Mouse (Mus musculus) CH12.LX (cell line): ENCODE measurements at regions not wholly inside any gene's neighbourhood (a gene's known extent, or its start where the extent isn't known, plus 50 kb on each side); places are given as distances from the start of the nearest gene placed in this dataset.

Experiments used
- DNase-seq: peaks from one replicate; pipeline ENCODE4 v3.0.0-alpha.2; 2013; ENCODE audit errors: extremely low read depth
- H3K27ac ChIP-seq: 2 replicates; pipeline ENCODE4 v1.5.1; 2012; ENCODE audit warnings: low read depth, mild to moderate bottlenecking, control low read depth, moderate library complexity; ENCODE audit not compliant: insufficient read depth
- H3K27me3 ChIP-seq: replicated peaks from 2 replicates; pipeline ENCODE3; 2012; ENCODE audit warnings: inconsistent platforms
- H3K36me3 ChIP-seq, 2 experiments: replicated peaks in 1 of 2; 2 replicates each; pipeline versions ENCODE3 to v1.6.1; 2012; ENCODE audit warnings: inconsistent platforms in 1 of 2, low read length in 1 of 2, mild to moderate bottlenecking in 1 of 2, mixed read lengths in 1 of 2, moderate library complexity in 1 of 2; ENCODE audit not compliant: control insufficient read depth in 1 of 2, insufficient read depth in 1 of 2
- H3K4me1 ChIP-seq, 2 experiments: 2 replicates each; pipeline ENCODE4 v1.6.1; 2012; ENCODE audit warnings: inconsistent platforms in 1 of 2, moderate library complexity in 1 of 2; ENCODE audit not compliant: insufficient read depth in 2 of 2, control insufficient read depth in 1 of 2
- H3K4me2 ChIP-seq: 2 replicates; pipeline ENCODE4 v1.6.1; 2012; ENCODE audit warnings: low read depth, mild to moderate bottlenecking, control low read depth; ENCODE audit not compliant: poor library complexity, insufficient read depth, severe bottlenecking
- H3K4me3 ChIP-seq, 3 experiments: fragments of 150-350 bp in 1 of 3; sonication (generic) in 1 of 3; replicated peaks in 1 of 3; 2 replicates each; pipeline versions ENCODE3 to v1.5.1; 2011 to 2012; ENCODE audit warnings: low read depth in 2 of 3, low read length in 2 of 3, mild to moderate bottlenecking in 2 of 3, moderate library complexity in 2 of 3, control low read depth in 1 of 3, improper control_type of control experiment in 1 of 3, inconsistent platforms in 1 of 3, mixed read lengths in 1 of 3; ENCODE audit not compliant: poor library complexity in 1 of 3
- H3K79me2 ChIP-seq: replicated peaks from 2 replicates; pipeline ENCODE4 v1.6.1; 2012; ENCODE audit warnings: mild to moderate bottlenecking, moderate library complexity; ENCODE audit not compliant: control insufficient read depth, poor library complexity, insufficient read depth, severe bottlenecking; ENCODE audit errors: extremely low read depth
- H3K9ac ChIP-seq: 2 replicates; pipeline ENCODE4 v1.6.1; 2012; ENCODE audit warnings: low read depth, mild to moderate bottlenecking, control low read depth, moderate library complexity; ENCODE audit not compliant: insufficient read depth
- H3K9me3 ChIP-seq: replicated peaks from 2 replicates; pipeline ENCODE3; 2012; ENCODE audit warnings: low read length, inconsistent platforms, mixed read lengths
- CHD2 ChIP-seq: IDR thresholded peaks from 2 replicates; pipeline ENCODE4 v1.6.1; 2011; ENCODE audit warnings: low read length, improper control_type of control experiment
- E2F4 ChIP-seq: IDR thresholded peaks from 2 replicates; pipeline ENCODE4 v1.6.1; 2011; ENCODE audit warnings: low read depth, low read length, improper control_type of control experiment; ENCODE audit not compliant: insufficient replicate concordance
- ELF1 ChIP-seq: IDR thresholded peaks from 2 replicates; pipeline ENCODE4 v1.6.1; 2014; ENCODE audit warnings: low read depth, mild to moderate bottlenecking, inconsistent platforms, low read length, improper control_type of control experiment
- EP300 ChIP-seq: IDR thresholded peaks from 2 replicates; pipeline ENCODE4 v1.6.1; 2011; ENCODE audit warnings: low read length, improper control_type of control experiment
- GABPA ChIP-seq: IDR thresholded peaks from 2 replicates; pipeline ENCODE4 v1.6.1; 2012; ENCODE audit warnings: low read depth, low read length, improper control_type of control experiment, inconsistent platforms; ENCODE audit not compliant: insufficient replicate concordance
- HCFC1 ChIP-seq: IDR thresholded peaks from 2 replicates; pipeline ENCODE4 v1.6.1; 2012; ENCODE audit warnings: low read depth, mild to moderate bottlenecking, inconsistent platforms, low read length, improper control_type of control experiment
- JUND ChIP-seq: conservative IDR thresholded peaks from 2 replicates; pipeline ENCODE4 v1.6.1; 2011; ENCODE audit warnings: low read depth, low read length, improper control_type of control experiment
- KAT2A ChIP-seq: IDR thresholded peaks from 2 replicates; pipeline ENCODE4 v1.6.1; 2012; ENCODE audit warnings: low read length, improper control_type of control experiment, inconsistent platforms; ENCODE audit not compliant: insufficient replicate concordance
- MEF2A ChIP-seq: IDR thresholded peaks from 2 replicates; pipeline ENCODE4 v1.6.1; 2014; ENCODE audit warnings: low read depth, mild to moderate bottlenecking, inconsistent platforms, low read length, improper control_type of control experiment, borderline replicate concordance
- MXI1 ChIP-seq: IDR thresholded peaks from 2 replicates; pipeline ENCODE4 v1.6.1; 2011; ENCODE audit warnings: mild to moderate bottlenecking, low read depth, low read length, improper control_type of control experiment
- MYC ChIP-seq: IDR thresholded peaks from 2 replicates; pipeline ENCODE4 v1.6.1; 2011; ENCODE audit warnings: low read depth, mild to moderate bottlenecking, improper control_type of control experiment, low read length
- NELFE ChIP-seq: IDR thresholded peaks from 2 replicates; pipeline ENCODE4 v1.6.1; 2011; ENCODE audit warnings: low read depth, low read length, improper control_type of control experiment
- PAX5 ChIP-seq: IDR thresholded peaks from 2 replicates; pipeline ENCODE4 v1.6.1; 2012; ENCODE audit warnings: low read length, inconsistent platforms, mixed read lengths
- RAD21 ChIP-seq: IDR thresholded peaks from 2 replicates; pipeline ENCODE4 v1.6.1; 2011; ENCODE audit warnings: low read depth, mild to moderate bottlenecking, low read length, improper control_type of control experiment, moderate library complexity
- SIN3A ChIP-seq: IDR thresholded peaks from 2 replicates; pipeline ENCODE4 v1.6.1; 2012; ENCODE audit warnings: low read length, improper control_type of control experiment, inconsistent platforms
- SMC3 ChIP-seq: IDR thresholded peaks from 2 replicates; pipeline ENCODE4 v1.6.1; 2011; ENCODE audit warnings: low read depth, low read length, improper control_type of control experiment
- TBP ChIP-seq: conservative IDR thresholded peaks from 2 replicates; pipeline ENCODE4 v1.6.1; 2011; ENCODE audit warnings: low read depth, low read length, improper control_type of control experiment
- UBTF ChIP-seq: IDR thresholded peaks from 2 replicates; pipeline ENCODE4 v1.6.1; 2012; ENCODE audit warnings: low read depth, mild to moderate bottlenecking, inconsistent platforms, low read length, improper control_type of control experiment, moderate library complexity
- USF2 ChIP-seq: conservative IDR thresholded peaks from 2 replicates; pipeline ENCODE4 v1.6.1; 2011; ENCODE audit warnings: low read depth, low read length, improper control_type of control experiment
- ZNF384 ChIP-seq: IDR thresholded peaks from 2 replicates; pipeline ENCODE4 v1.6.1; 2012; ENCODE audit warnings: low read depth, low read length, improper control_type of control experiment, inconsistent platforms
- dilution Hi-C: fragments of 300-500 bp; cut with MboI; formaldehyde crosslinking; loops from 2 replicates; pipeline ENCODE4 v1.14.3; 2020; ENCODE audit warnings: low sequenced_read_pairs; ENCODE audit not compliant: extremely low pct_unique_long_range_greater_than_20kb, extremely low pct_ligation_motif_present
- in situ Hi-C: fragments of 300-500 bp; cut with MboI; formaldehyde crosslinking; loops from 3 replicates; pipeline ENCODE4 v1.14.3; 2019; ENCODE audit warnings: low sequenced_read_pairs, low pct_ligation_motif_present, low pct_unique_long_range_greater_than_20kb, mixed read lengths

- Histone ChIP-seq H3K4me3 (no peak overlapping the region), H3K9me3 (no peaks in the 10 kb centered on the region), H3K27me3 (peaks cover 2% of the 10 kb centered on the region), H3K9ac (no peak overlapping the region), H3K4me2 (no peak overlapping the region), H3K4me1 (no peaks in the 10 kb centered on the region), H3K79me2 (no peaks in the 10 kb centered on the region), H3K36me3 (no peaks in the 10 kb centered on the region), H3K27ac (no peak overlapping the region)
- TF ChIP-seq RAD21 (no peak), E2F4 (no peak), MXI1 (no peak)
- in situ Hi-C loops = no loop called here
- dilution Hi-C loops = no loop called here
- DNase-seq = no peak
Measured at GRCm38 (mm10) chr1:35162506-35162905, 312.7 kb downstream of the Plekhb2 start.

DNA sequence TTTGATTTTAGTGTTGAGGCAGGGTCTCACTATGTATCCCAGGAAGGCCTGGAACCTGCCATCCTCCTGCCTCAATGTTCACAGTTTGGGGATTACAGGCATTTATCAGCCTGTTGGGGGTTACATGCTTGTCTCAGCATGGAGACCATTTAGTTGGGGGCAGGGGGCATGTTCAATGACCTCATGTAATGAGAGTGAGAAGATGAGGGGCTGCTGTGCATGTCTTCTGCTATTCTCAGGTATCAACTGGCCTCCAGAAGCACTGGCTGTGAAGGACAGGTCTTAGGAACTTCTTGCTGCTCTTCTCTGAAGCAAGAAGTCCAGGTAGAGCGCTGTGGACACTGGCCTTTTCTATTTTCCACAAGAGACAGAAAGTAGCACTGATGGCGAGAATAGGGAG, 350.9 kb downstream of the Plekhb2 start:
- H3K36me3 ChIP-seq = no peaks in the 10 kb centered on the region
- H3K4me2 ChIP-seq = no peak overlapping the region
- peaks cover 0 to 5% of the 10 kb centered on the region in 2 experiments; a peak in 1 of 4 replicates for H3K4me1 ChIP-seq
- H3K27ac ChIP-seq = no peak overlapping the region
- peaks cover 3% of the 10 kb centered on the region for H3K27me3 ChIP-seq
- no peak overlapping the region for H3K9ac ChIP-seq
- no peak for DNase-seq
- dilution Hi-C loops (no loop called here), in situ Hi-C loops (no loop called here)
- no peak overlapping the region for H3K4me3 ChIP-seq
- no peaks in the 10 kb centered on the region for H3K79me2 ChIP-seq
- TF ChIP-seq USF2 = no peak
- TF ChIP-seq NELFE = no peak
- TF ChIP-seq SMC3 = no peak
- no peak for TF ChIP-seq EP300
- H3K9me3 ChIP-seq = no peaks in the 10 kb centered on the region

DNA sequence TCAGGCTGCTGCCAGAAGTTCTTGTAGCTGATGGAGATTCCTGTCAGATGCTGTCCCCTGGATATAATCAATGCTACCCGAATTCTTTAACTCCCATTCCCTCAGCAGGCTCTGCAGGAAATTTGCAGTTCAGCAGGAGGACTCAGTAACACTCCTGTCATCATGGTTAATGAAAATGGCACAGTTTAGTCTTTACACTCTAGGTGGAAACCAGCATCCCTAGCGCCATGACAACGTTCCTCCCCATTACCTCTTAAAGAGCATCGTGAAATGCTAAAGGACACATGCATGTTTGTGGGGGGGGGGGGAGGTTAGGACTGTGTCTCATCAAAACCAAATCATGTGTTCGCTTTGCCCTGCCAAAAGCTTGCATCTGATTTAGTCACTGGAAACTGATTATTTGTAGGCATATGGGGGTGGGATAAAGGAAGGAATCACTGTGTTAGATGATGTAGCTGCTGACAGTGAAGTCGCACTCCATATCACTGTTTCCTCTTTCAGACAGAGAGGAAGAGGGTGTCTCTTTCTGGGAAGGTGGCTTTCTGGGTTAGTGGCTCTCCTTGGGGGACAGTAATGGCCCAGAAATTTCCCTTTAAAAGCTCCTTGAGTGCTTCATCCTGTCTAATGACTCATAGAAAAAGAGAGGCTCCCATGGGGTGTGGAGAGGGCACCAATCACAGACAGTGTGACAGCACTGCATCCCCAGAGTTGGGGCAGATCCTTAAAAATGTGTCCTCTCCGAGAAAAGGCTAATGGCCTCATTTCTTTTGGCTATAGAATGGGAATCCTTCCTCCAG, 351.5 kb downstream of the Plekhb2 start:
- in situ Hi-C loops (no loop called here), dilution Hi-C loops (no loop called here)
- Histone ChIP-seq H3K36me3 (no peaks in the 10 kb centered on the region), H3K79me2 (no peaks in the 10 kb centered on the region), H3K4me3 (no peak overlapping the region), H3K9ac (no peak overlapping the region), H3K27ac (no peak overlapping the region), H3K4me2 (no peak overlapping the region), H3K27me3 (peaks cover 3% of the 10 kb centered on the region), H3K4me1 (peaks cover 0 to 5% of the 10 kb centered on the region in 2 experiments; a peak in 1 of 4 replicates), H3K9me3 (no peaks in the 10 kb centered on the region)
- no peak for DNase-seq
- TF ChIP-seq CHD2 = no peak
- no peak for TF ChIP-seq TBP
- no peak for TF ChIP-seq UBTF
- no peak for TF ChIP-seq JUND
- TF ChIP-seq HCFC1 = no peak
- no peak for TF ChIP-seq ELF1
- TF ChIP-seq EP300 = no peak
- TF ChIP-seq KAT2A = no peak
- no peak for TF ChIP-seq MYC
- TF ChIP-seq NELFE = no peak
- TF ChIP-seq E2F4 = no peak
- no peak for TF ChIP-seq MEF2A
- no peak for TF ChIP-seq SIN3A
- no peak for TF ChIP-seq GABPA
- TF ChIP-seq ZNF384 = no peak
- TF ChIP-seq PAX5 = no peak
- TF ChIP-seq RAD21 = no peak
